Mouse (Mus musculus) erythroblast, adult 5-6 weeks (primary cell): ENCODE results near the gene Cep57l1. TPM values are rescaled to one million over a fixed set of nuclear protein-coding genes. Genes with fewer than 3 reads are reported as not detected.

ENCODE experiments used
- ATAC-seq: replicated peaks from 2 replicates; pipeline ENCODE4 v1.8.0; 2016; ENCODE audit warnings: moderate number of reproducible peaks, mild to moderate bottlenecking, moderate TSS enrichment, inconsistent platforms; ENCODE audit not compliant: poor library complexity, low FRiP score, severe bottlenecking
- total RNA-seq, 2 experiments: library from RNA; stranded (forward) in 1 of 2; stranded (reverse) in 1 of 2; fragments of 150-400 nt in 1 of 2; fragments of 200-764, 138-1000 nt in 1 of 2; gene quantifications; 2 replicates each; pipeline versions ENCODE4 v1.2.3 to v1.2.4; 2015 to 2017; ENCODE audit warnings: low replicate concordance in 2 of 2

Gene Cep57l1
- total RNA-seq, 2 experiments from 2014 or later: 7.1 to 11.5 TPM

DNA sequence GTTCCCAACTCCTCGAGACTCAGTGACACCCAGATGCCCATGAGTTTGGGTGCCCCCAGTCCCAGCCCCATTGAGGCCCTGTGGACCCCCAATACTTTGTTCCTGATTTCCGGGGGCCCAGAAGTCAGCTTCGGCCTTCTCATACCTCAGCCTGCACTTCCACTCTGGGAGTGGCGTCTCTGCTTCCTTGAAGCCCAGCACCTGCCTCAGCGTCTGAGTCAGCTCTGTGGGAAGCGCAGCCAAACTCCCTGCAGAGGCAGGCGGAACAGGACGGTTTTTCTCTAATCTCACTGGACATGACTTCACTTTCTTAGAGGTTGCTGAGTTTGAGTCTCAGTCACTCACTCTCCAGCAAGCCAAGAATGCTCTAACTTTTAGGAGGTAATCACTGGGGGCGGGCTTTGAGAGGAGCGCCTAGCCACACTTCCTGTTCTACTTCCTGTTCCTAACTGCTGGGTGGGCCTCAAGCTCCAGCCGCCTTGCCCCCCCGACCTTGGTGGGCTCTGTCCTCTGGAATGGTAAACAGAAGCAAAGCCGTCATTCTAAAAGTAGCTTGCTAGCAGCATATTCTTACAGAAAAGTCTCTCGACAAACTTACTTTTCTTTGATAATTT, 57.7 kb downstream of the Cep57l1 start:
- no peak for ATAC-seq

- no peak for ATAC-seq
These were observed 60.4 kb downstream of the Cep57l1 start for GRCm38 (mm10) chr10:41749306-41749705.

DNA sequence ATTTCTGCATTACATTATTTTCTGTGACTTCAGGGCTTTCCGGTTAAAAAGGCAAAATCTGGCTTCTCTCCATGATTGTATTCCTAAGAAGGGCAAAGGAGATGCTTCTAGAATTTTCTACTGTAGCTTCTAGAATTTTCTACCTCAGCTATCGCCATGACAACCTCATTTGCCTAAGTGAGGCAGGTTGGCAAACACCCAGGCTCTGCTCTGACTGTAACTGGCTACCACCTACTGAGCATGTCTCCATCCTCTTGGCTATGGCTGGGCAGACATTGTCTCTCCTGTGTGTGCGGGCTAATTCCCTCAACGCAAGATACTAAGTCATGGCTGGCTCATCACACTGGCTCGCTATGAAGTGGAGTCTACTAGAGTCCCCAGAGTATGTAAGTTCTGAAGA, 63.1 kb downstream of the Cep57l1 start:
- ATAC-seq: no peak

DNA sequence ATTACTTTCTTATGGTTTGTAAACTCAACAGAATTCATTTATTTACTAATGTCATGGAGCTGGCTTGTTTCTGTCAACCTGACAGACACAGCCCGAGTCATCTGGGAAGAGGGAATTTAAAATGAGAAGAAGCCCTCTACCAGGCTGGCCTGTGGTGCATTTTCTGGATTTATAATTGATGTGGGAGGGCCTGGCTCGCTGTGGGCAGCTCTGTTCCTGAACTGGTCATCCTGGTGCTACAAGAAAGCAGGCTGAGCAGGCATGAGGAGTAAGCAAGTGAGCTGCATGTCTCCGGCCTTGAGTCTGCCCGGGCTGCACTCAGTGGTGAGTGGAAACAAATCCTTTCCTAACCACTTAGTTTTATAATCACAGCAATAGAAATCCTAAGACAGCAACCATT, 65.7 kb downstream of the Cep57l1 start:
- no peak for ATAC-seq

DNA sequence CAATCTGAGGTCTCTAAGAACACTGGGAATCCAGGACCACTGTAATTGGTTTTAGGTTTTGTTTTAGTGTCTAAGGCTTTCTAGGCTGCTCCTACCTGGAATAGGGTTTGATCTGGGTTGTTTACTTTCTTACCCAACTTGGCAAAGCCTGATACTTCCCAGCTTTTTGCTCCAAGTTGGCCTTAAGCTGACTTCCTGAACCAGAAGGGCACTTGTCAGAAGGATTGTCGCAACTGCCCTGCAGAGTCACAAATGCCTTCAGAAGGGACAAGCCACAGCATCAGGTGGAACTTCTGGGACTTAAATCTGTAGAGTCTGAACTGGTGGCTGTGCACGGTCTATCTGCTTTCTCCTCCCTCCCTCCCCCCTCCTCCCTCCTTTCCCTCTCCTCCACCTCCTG, 69.5 kb downstream of the Cep57l1 start:
- no peak for ATAC-seq

DNA sequence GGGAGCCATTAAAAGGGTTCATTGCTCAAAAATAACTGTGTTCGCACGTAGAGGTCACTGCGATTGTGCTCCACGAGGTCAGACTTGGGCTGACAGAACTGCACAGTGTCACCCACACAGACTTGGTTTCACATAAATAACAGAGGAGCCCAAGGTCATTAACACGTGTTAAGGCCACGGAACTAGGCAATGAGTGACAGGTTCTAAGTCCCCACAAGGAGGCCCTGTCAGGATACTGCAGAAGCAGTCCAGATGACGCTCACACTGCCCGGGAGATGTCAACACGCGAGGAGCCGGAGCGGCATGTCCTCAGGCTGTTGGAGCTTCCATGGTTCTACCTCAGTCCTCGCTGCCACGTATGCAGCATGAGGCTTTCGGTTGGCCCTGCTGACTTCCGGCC, 72.4 kb downstream of the Cep57l1 start:
- ATAC-seq: no peak

DNA sequence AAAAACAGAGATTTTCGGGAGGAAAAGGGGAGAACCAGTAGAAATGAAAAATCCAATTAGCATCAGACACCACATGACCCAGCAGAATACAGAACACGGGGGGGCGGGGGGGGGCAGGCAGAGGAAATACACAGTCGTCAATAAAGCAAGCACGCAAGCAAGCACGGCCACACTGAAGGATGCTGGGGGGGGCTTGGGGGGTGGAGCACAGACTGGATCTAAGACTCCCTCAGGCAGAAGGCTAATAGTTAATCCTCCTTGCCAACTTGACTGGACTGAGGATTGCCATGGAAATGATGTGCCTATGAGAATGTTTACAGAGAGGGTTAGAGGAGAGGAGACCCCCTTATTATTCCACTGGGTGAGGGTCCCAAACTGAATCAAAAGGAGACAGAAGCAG, 74.3 kb downstream of the Cep57l1 start:
- ATAC-seq: no peak

DNA sequence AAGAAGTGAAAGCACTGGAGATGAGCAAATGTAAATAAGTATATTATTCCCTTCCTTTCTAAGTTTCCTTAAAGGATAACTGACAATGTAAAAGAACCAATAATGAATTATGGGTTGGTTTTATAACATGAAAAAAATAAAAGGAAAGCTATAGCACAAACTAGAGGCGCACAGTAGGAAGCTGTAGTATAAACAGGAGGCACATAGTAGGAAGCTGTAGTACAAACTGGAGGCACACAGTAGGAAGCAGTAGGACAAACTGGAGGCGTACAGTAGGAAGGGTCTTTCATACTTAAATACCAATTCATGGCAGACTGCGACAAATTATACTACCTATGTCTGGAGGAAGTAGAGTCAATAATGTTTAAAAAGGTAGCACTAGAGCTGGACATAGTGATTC, 76.5 kb downstream of the Cep57l1 start:
- ATAC-seq: no peak

GRCm38 (mm10) chr10:41731932-41732331, 77.7 kb downstream of the Cep57l1 start:
- no peak for ATAC-seq

DNA sequence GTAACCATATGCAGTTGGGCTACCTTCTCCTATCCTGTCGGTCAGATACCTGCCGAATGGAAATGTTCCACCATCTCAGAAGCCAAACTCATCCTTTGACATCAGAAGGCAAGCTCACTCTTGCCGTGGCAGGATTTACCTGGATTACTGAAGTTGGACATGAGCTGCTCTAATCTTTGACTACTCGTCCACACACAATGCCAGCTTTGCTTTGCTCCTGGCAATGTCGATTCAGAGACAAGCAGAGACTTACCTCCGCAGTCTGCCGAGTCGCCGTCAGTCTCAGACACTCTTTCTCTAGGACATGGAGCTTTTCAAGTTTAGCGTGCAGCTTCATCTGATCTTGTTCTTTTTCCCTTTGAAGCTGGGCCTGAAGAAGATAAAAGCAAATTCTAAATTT, 78.9 kb downstream of the Cep57l1 start:
- ATAC-seq: no peak

- ATAC-seq: no peak
These were observed 83.5 kb downstream of the Cep57l1 start for GRCm38 (mm10) chr10:41726215-41726614.

DNA sequence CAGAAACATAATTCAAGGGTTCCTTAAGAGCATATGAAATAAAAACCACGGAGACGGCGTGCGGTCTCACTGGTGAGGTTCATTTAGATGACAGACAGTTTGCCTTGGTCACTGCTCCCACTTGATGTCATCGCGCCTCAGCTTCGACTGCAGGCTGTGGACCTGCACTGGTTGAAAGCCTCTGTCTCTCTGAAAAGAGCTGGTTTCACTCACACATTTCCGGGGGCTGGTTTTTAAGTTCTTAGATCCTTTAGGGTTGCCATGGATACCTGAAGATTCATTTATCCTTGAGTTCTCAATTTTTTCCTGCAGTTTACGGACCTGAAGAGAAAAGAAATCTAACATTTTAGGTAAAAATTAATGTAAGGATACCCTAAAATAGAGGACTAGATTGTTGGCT, 90.1 kb downstream of the Cep57l1 start:
- ATAC-seq: no peak

GRCm38 (mm10) chr10:41716029-41716897, 93.4 kb downstream of the Cep57l1 start, which contains the start of gene Ccdc162:
TSS of gene Ccdc162 (minus strand) at chr10:41716634.
- ATAC-seq: no peak

GRCm38 (mm10) chr10:41715557-41715956, 94.1 kb downstream of the Cep57l1 start:
- no peak for ATAC-seq

DNA sequence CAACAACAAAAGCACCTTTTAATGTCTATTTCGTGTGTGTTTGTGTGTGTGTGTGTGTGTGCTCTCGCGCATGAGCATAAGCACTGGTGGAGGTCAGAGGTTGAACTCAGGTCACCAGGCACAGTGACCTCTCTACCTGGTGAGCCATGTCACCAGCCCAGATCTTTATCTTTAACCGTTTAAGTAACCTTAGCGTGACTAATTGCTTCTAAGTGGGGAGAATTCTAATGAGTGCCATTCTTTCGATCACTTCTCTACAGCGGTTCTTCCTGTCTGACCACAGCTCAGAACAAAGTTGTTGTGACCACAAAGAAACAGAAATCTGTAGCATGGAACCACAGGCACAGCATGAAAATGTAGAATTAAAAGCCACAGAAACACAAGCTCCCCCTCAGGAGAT, 98.2 kb downstream of the Cep57l1 start:
- ATAC-seq: no peak

- ATAC-seq: no peak
These were observed 98.9 kb downstream of the Cep57l1 start for GRCm38 (mm10) chr10:41710773-41711172.

- ATAC-seq: no peak
These were observed 100.3 kb downstream of the Cep57l1 start for GRCm38 (mm10) chr10:41709341-41709740.

- no peak for ATAC-seq
These were observed 110.0 kb downstream of the Cep57l1 start for GRCm38 (mm10) chr10:41699669-41700068.

- ATAC-seq: no peak
These were observed 112.6 kb downstream of the Cep57l1 start for GRCm38 (mm10) chr10:41697040-41697439.

- no peak; the same call in 1 of the 2 replicates for ATAC-seq
These were observed 118.7 kb downstream of the Cep57l1 start for GRCm38 (mm10) chr10:41690978-41691377.
